Mouse (Mus musculus) E14TG2a.4 (cell line): ENCODE measurements around the gene Fxyd3.

Experiments used
- H3K27me3 ChIP-seq: 2 replicates; pipeline ENCODE4 v1.6.1; 2014; ENCODE audit warnings: low read length, control low read depth; ENCODE audit not compliant: insufficient read depth
- H3K36me3 ChIP-seq: 2 replicates; pipeline ENCODE4 v1.6.1; 2014; ENCODE audit warnings: low read length, control low read depth; ENCODE audit not compliant: insufficient read depth
- H3K4me1 ChIP-seq: replicated peaks from 2 replicates; pipeline ENCODE4 v1.6.1; 2014; ENCODE audit warnings: low read depth, low read length, control low read depth
- H3K4me3 ChIP-seq: replicated peaks from 2 replicates; pipeline ENCODE4 v1.5.1; 2014; ENCODE audit warnings: mild to moderate bottlenecking, low read length
- H3K9me3 ChIP-seq: 2 replicates; pipeline ENCODE4 v1.6.1; 2014; ENCODE audit warnings: low read length, control low read depth
- CTCF ChIP-seq: conservative IDR thresholded peaks from 2 replicates; pipeline ENCODE4 v1.5.1; 2014; ENCODE audit warnings: low read length
- NANOG ChIP-seq: IDR thresholded peaks from 2 replicates; pipeline ENCODE4 v1.6.1; 2014; ENCODE audit warnings: borderline replicate concordance, low read length, mixed read lengths
- POU5F1 ChIP-seq: IDR thresholded peaks from 2 replicates; pipeline ENCODE4 v1.6.1; 2014; ENCODE audit warnings: low read length, borderline replicate concordance

Fxyd3 gene

DNA sequence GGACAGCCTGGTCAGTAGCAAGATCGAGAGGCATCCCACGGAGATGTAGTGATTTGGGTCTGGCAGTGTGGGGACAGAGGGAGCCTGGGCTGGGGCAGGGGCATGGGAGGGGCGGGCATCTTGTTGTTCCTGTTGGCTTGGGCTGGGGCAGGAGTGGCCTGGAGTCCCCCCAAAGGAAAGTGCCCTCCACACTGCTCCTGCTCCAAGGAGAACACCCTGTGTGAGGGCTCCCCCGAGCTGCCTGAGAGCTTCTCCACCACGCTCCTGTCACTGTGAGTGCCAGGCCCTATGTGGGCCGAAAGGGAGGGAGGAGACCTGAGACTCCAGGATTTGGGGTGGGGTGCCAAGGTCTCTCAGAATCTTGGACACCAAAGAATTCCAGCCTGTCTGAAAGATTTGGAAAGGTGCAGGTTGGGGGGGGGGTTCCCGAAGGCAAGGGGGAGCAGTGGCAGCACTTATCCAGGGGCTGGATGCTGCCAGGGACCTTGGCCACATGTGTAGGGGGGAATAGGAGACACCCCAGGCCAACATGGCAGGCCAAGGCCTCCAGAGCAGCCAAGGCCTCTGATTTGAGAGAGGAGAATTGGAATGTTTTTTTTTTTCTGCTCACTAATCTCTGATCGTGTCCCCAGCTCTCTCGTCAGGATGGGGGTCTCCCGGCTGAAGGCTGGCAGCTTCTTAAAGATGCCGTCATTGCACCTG is 16.4 kb downstream of the Fxyd3 start:
- TF ChIP-seq POU5F1: no peak
- Histone ChIP-seq H3K4me3 (no peak overlapping the region), H3K9me3 (no peaks in the 10 kb centered on the region), H3K36me3 (no peaks in the 10 kb centered on the region), H3K27me3 (peaks cover 35% of the 10 kb centered on the region), H3K4me1 (peaks cover 15% of the 10 kb centered on the region)

DNA sequence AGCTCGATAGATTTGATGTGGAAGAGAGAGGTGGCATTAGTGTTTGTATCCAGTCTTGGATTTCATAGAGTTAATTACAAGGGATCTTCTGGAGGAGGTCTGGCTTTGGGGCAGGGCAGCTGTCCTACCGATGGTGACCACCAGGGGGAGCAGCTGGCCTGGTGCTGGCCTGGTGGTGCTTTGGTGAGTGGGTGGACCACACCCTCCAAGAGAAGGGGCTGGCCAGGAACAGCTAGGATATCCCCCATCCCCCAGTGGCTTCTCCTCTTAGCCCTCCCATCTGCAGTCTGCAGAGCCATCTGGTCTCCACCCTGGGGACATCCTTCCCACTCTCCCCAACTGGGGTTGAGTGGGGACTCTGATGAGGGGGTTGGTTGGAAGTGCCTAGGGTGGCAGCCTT is 17.4 kb downstream of the Fxyd3 start, which contains the start of gene Lgi4:
TSS of gene Lgi4 (plus strand) at position 235 of the 400 bp plus-strand sequence.
- Histone ChIP-seq H3K4me1 (peaks cover 24% of the 10 kb centered on the region), H3K4me3 (no peak within 1 kb of the TSS), H3K36me3 (no peaks in the 10 kb centered on the region), H3K9me3 (no peaks in the 10 kb centered on the region), H3K27me3 (peaks cover 38% of the 10 kb centered on the region)
- TF ChIP-seq POU5F1 (no peak), CTCF (peak; percentile 97), NANOG (no peak)

DNA sequence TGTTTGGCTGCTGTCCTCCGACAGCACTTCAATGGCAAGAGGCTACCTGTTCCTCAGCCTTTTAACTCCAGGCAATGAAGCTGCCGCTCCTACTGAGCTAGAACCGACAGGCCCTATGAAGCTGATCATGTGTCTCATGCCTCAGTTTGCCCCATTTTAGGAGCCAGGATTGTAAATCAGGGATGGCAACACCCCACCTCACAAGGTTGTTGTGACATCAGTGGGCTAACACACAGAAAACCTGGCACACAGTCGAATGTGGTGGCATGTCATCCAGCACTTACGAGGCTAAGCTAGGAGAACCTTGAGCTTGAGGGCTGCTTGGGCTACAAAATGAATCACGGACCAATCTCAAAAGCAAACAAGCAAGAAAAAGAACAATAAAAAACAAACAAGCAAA is 18.3 kb downstream of the Fxyd3 start:
- TF ChIP-seq CTCF: no peak
- TF ChIP-seq NANOG: no peak
- TF ChIP-seq POU5F1: no peak
- no peak overlapping the region for H3K4me3 ChIP-seq
- H3K4me1 ChIP-seq: peaks cover 33% of the 10 kb centered on the region

DNA sequence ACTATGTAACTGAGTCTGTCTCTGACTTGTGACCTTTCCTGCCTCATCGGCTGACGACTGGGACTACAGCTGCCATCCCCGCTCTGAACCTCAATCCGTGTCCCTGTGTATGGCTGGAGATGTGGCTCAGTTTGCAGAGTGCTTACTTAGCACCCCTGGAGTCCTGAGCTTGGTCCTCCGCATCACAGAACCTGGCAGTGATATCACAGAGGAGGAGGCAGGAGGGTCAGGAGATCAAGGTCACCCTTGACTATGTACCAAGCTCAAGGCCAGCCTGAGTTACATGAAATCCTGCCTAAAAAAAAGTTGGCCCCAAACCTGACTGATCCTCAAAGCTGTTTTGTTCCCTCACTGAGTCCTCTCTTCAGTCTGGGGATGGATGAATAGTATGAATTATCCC is 18.8 kb downstream of the Fxyd3 start:
- Histone ChIP-seq H3K4me1 (peaks cover 37% of the 10 kb centered on the region), H3K36me3 (no peaks in the 10 kb centered on the region), H3K27me3 (peaks cover 40% of the 10 kb centered on the region), H3K4me3 (no peak overlapping the region), H3K9me3 (no peaks in the 10 kb centered on the region)
- no peak for TF ChIP-seq NANOG
- TF ChIP-seq POU5F1: no peak
- TF ChIP-seq CTCF: no peak

More for the DNA sequence above, 18.3 kb downstream of the Fxyd3 start:
- no peaks in the 10 kb centered on the region for H3K9me3 ChIP-seq
- H3K36me3 ChIP-seq: no peaks in the 10 kb centered on the region
- H3K27me3 ChIP-seq: peaks cover 41% of the 10 kb centered on the region

DNA sequence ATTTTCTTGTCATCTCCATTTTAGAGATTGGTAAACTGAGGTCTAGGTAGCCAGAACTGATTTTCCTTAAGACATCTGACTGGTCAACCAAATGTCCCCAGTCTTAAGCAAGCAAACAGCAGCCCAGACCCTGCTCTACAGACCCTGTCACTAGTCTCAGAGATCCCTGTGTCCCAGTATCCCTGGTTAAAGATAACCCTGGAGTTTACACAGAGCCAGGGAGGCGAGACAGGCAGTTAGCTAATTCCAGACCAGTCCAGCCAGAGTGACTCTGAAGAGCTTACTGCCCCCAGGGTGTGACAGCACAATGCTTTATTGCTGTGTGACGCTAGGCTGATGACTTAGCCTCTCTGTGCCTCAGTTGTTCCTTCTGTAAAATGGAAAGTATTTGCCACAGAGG is 19.4 kb downstream of the Fxyd3 start, which contains the start of gene Fxyd1:
TSS of gene Fxyd1 (minus strand) at position 129 of the 400 bp plus-strand sequence.
- TF ChIP-seq CTCF: no peak
- no peak for TF ChIP-seq NANOG
- no peak for TF ChIP-seq POU5F1

DNA sequence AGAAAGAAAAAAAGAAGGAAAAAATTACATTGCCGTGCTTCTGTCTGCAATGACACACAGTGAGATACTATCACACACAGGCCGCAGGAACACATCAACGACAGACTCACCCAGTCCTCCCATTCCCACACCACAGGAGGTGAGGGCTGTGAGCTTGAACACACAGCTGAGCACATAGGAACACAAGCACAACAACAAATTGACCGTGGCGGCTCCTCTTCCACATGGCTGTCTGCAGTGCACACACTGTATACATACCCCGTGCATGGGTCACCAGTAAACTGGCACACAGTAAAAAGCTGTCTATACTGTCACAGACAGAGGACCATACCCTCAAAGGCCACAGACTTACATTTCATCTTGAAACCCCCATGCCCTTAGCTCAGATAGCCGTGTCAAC is 20.1 kb downstream of the Fxyd3 start:
- TF ChIP-seq NANOG: no peak
- TF ChIP-seq POU5F1: no peak
- no peak for TF ChIP-seq CTCF
- no peaks in the 10 kb centered on the region for H3K9me3 ChIP-seq
- H3K36me3 ChIP-seq: no peaks in the 10 kb centered on the region
- peaks cover 50% of the 10 kb centered on the region for H3K4me1 ChIP-seq
- H3K4me3 ChIP-seq: no peak overlapping the region
- peaks cover 53% of the 10 kb centered on the region for H3K27me3 ChIP-seq

More for the DNA sequence above, 19.4 kb downstream of the Fxyd3 start, which contains the start of gene Fxyd1:
- peaks cover 47% of the 10 kb centered on the region for H3K27me3 ChIP-seq
- H3K4me3 ChIP-seq: no peak within 1 kb of the TSS
- H3K9me3 ChIP-seq: no peaks in the 10 kb centered on the region
- peaks cover 43% of the 10 kb centered on the region for H3K4me1 ChIP-seq
- H3K36me3 ChIP-seq: no peaks in the 10 kb centered on the region

DNA sequence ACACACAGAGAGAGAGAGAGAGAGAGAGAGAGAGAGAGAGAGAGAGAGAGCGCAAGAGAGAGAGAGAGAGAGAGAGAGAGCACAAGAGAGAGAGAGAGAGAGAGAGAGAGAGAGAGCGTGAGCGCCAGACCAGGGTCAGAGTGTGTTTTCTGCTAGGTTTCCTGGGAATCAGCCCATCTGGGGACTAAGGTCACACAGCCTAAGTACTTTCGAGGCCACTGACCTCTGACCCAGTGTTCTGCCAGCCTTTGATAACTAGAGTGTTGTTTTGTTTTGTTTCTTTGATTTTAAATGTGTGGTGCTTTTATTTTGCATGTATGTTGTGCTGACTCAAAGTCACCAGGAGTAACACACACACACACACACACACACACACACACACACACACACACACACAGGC is 20.6 kb downstream of the Fxyd3 start:
- H3K9me3 ChIP-seq: no peaks in the 10 kb centered on the region
- peaks cover 54% of the 10 kb centered on the region for H3K4me1 ChIP-seq
- H3K4me3 ChIP-seq: no peak overlapping the region
- TF ChIP-seq POU5F1: no peak
- no peak for TF ChIP-seq CTCF
- TF ChIP-seq NANOG: no peak
- no peaks in the 10 kb centered on the region for H3K36me3 ChIP-seq
- H3K27me3 ChIP-seq: peaks cover 58% of the 10 kb centered on the region

DNA sequence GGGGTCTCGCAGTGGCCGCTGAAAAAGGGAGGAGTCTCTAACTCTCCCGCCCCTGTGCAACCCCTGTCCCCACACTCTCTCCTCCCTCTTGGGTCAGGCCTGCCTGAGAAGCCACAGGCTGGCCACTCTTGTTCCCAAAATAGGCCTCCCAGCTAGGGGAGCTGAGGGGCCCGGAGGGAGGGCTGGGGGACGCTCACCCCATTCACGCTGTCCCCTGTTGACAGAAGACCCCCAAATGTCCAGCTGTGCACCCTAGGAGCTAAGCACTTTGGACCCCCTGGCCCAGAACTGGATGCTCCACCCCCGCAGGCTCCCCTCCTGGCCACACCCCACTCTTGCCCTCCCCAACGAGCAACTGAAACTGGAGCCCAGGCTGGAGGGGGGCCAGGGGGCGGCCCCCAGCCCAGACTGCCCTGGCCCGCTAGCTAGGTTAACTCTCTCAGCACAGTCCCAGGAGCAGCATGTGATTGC is 21.1 kb downstream of the Fxyd3 start:
- Histone ChIP-seq H3K4me3 (0 out of 2 replicates have a peak overlapping the region, but pooled peaks have one; percentile 23), H3K9me3 (no peaks in the 10 kb centered on the region), H3K36me3 (no peaks in the 10 kb centered on the region), H3K27me3 (peaks cover 63% of the 10 kb centered on the region), H3K4me1 (peaks cover 59% of the 10 kb centered on the region)
- TF ChIP-seq POU5F1: no peak
- TF ChIP-seq CTCF: no peak
- TF ChIP-seq NANOG: no peak
